Mouse (Mus musculus) bone marrow, adult 2 months (tissue): ENCODE results near the gene Podxl2. TPM values are rescaled to one million over a fixed set of nuclear protein-coding genes. Genes with fewer than 3 reads are reported as not detected.

ENCODE experiments used
- H3K27ac ChIP-seq: fragments of 200-500 bp; 2 replicates; pipeline ENCODE4 v1.5.1; 2012; ENCODE audit warnings: low read depth, mild to moderate bottlenecking, control low read depth, inconsistent platforms, low read length; ENCODE audit not compliant: control insufficient read depth, poor library complexity, insufficient read depth
- H3K4me1 ChIP-seq: fragments of 200-500 bp; 2 replicates; pipeline ENCODE4 v1.6.1; 2011; ENCODE audit warnings: low read length; ENCODE audit not compliant: control insufficient read depth, insufficient read depth
- H3K4me3 ChIP-seq: fragments of 200-500 bp; replicated peaks from 2 replicates; pipeline ENCODE3; 2011; ENCODE audit warnings: mild to moderate bottlenecking, low read depth, low read length, control low read depth; ENCODE audit not compliant: control insufficient read depth
- CTCF ChIP-seq: fragments of 200-500 bp; IDR thresholded peaks from 2 replicates; pipeline ENCODE4 v1.5.1; 2011; ENCODE audit warnings: low read length, control low read depth; ENCODE audit not compliant: control insufficient read depth, insufficient read depth
- POLR2A ChIP-seq: fragments of 200-500 bp; IDR thresholded peaks from 2 replicates; pipeline ENCODE4 v1.6.1; 2011; ENCODE audit warnings: low read depth, mild to moderate bottlenecking, control low read depth, low read length, borderline replicate concordance; ENCODE audit not compliant: control insufficient read depth
- WGBS: fragments of 180-500 bp; shearing (Covaris S2); methylation state at CpG from one replicate; pipeline ENCODE4 v1.1.7; 2018; 5-methylcytosine and 5-hydroxymethylcytosine counted together
- polyA plus RNA-seq: library from polyadenylated mRNA; stranded (reverse); fragments of >200 nt; gene quantifications from 2 replicates; pipeline ENCODE4 v1.2.4, GENCODE M21; 2011; ENCODE audit warnings: low replicate concordance; ENCODE audit not compliant: missing spikeins, insufficient read depth, insufficient read length

Podxl2 gene
- polyA plus RNA-seq, 1 experiment = 2.5 TPM

DNA sequence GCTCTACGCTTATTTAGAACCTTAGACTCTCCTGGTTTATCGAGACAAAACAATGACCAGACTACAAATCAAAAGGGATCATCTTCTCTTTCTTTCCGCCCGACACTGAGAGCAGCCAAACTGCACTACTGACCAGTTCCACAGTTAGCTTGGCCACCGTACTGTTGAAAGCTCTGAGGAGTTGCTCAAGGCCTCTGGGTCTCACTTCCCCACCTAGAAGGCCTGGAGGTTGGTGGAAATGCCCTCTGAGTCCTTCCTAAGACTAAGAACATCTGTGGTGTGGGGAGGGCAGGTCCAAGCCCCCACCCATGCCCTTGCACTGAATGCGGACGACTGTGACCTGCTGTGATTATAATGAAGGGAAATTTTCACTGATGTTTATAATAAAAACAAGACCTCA is 9.1 kb downstream of the Podxl2 start:
- TF ChIP-seq CTCF = no peak
- TF ChIP-seq POLR2A = no peak
- 55% methylated on average over 7 of the region's 7 CpGs for WGBS
- Histone ChIP-seq H3K4me1 (no peaks in the 10 kb centered on the region), H3K27ac (no peak overlapping the region), H3K4me3 (no peak overlapping the region)

DNA sequence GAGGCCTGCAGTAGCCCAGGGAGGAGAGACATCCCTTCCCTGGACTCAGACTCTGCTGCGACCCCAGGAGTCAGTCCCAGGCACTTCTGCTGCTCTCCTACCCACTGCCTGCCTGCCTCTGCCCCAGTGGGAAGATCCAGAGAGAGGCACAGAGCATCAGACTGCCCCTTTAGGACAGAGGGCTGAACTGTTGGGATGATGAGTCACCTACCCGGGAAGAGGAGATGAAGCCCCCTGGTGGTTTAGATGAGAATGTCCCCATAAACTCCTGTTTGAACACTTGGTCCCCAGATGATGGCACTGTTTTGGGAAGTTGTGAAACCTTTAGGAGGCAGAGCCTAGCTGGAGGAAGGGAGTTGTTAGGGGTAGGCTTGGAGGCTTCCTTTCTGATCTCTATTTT is 13.9 kb downstream of the Podxl2 start:
- WGBS = 25% methylated on average over 2 of the region's 2 CpGs
- no peak overlapping the region for H3K27ac ChIP-seq
- H3K4me1 ChIP-seq = no peaks in the 10 kb centered on the region
- no peak overlapping the region for H3K4me3 ChIP-seq
- TF ChIP-seq POLR2A = no peak
- peak; percentile 37; the same call in 1 of the 2 replicates for TF ChIP-seq CTCF

GRCm38 (mm10) chr6:88858341-88858740 is 16.5 kb downstream of the Podxl2 start:
- Histone ChIP-seq H3K4me1 (no peaks in the 10 kb centered on the region), H3K4me3 (no peak overlapping the region), H3K27ac (no peak overlapping the region)
- TF ChIP-seq POLR2A (no peak), CTCF (no peak)
- WGBS = 78% methylated on average over 7 of the region's 7 CpGs

GRCm38 (mm10) chr6:88857830-88858229 is 17.0 kb downstream of the Podxl2 start:
- H3K4me1 ChIP-seq = no peaks in the 10 kb centered on the region
- no peak for TF ChIP-seq POLR2A
- no peak for TF ChIP-seq CTCF
- H3K4me3 ChIP-seq = no peak overlapping the region
- WGBS = 83% methylated on average over 6 of the region's 6 CpGs
- H3K27ac ChIP-seq = no peak overlapping the region

DNA sequence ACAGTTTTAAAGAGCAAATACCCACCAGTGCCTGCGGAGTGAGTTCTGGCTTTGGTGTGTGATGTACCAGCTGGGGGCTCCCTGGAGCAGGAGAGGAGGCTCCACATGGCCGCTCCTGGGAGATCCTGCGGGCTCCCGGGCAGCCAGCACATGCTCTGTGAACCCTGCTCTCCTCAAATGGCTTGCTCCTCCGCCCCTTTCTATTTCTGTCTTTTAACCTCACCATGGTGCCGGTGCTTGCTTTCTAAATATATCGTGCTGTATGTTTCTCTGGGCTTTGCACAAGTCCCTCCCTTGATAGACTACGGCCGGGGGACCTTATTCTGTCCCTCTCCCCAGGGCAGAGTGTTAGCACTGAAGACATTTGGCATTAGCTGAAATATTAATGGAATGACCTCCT is 17.6 kb downstream of the Podxl2 start:
- WGBS = 24% methylated on average over 9 of the region's 9 CpGs

DNA sequence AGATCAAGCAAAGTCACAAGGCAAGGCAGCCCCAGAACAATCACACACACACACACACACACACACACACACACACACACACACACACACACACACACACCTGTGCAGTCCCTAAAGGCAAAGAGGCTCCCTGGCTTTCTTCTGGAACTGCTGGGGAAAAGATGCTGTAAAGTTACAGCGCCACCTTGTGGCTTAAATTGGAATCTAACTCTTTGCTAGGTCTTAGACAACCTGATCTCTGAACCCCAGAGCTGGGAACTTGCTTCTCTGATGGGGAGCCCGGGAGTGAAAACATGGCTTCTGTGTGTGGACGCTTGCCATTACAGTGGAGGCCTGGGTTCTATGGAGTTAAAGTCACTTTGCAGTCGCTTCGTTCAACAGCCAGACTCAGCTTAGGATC is 19.2 kb downstream of the Podxl2 start:
- TF ChIP-seq POLR2A = no peak
- TF ChIP-seq CTCF = peak; percentile 50
- WGBS = 20% methylated on average over 5 of the region's 5 CpGs
- Histone ChIP-seq H3K4me1 (no peaks in the 10 kb centered on the region), H3K4me3 (no peak overlapping the region), H3K27ac (no peak overlapping the region)

More for the DNA sequence above, 17.6 kb downstream of the Podxl2 start:
- TF ChIP-seq CTCF (peak; percentile 5; the same call in 1 of the 2 replicates), POLR2A (no peak)
- Histone ChIP-seq H3K4me3 (no peak overlapping the region), H3K27ac (no peak overlapping the region), H3K4me1 (no peaks in the 10 kb centered on the region)

- 73% methylated on average over 5 of the region's 5 CpGs for WGBS
- Histone ChIP-seq H3K4me3 (no peak overlapping the region), H3K27ac (no peak overlapping the region), H3K4me1 (no peaks in the 10 kb centered on the region)
- TF ChIP-seq CTCF = no peak
- no peak for TF ChIP-seq POLR2A
Observed at GRCm38 (mm10) chr6:88854509-88854908, 20.3 kb downstream of the Podxl2 start.

- 86% methylated on average over 7 of the region's 7 CpGs for WGBS
- Histone ChIP-seq H3K27ac (no peak overlapping the region), H3K4me3 (no peak overlapping the region), H3K4me1 (no peaks in the 10 kb centered on the region)
- no peak for TF ChIP-seq POLR2A
Observed at GRCm38 (mm10) chr6:88850034-88850433, 24.8 kb downstream of the Podxl2 start.

DNA sequence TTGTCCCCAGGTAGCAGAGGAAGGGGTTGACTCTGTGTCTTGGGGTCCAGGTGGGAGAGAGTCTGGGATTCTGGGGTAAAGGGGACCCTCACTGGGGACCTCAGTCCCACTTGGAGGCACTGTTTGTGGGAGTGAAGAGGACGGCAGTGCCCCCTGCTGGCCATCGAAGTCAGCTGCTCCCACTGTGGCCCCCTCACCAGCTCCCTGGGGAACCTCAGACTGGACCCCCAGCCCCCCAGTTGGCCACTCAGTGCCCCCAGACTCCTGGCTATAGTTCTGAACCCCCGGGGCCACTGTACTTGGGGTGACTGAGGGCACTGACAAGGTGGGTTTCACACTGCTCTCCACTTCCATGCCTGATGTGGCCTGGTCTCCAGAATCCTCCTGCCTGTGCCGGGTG is 25.6 kb downstream of the Podxl2 start:
- 48% methylated on average over 4 of the region's 4 CpGs for WGBS
- Histone ChIP-seq H3K27ac (no peak overlapping the region), H3K4me1 (no peaks in the 10 kb centered on the region), H3K4me3 (no peak overlapping the region)
- TF ChIP-seq CTCF = peak; percentile 72
- no peak for TF ChIP-seq POLR2A
